In genomic region chr17:87172031-87172430, GRCm38 (mm10) we compare ENCODE assay signal across 25 mouse cellular contexts.
DNase-seq lines count a peak whose midpoint lies in the region; ATAC-seq and TF ChIP-seq lines count a peak whose summit lies in the region.
"Had no signal": no experiment of that assay in that cellular context is flagged by ENCODE, and none has a peak within 500 bp of the region (broad histone marks: within the 10 kb centered on the region; RNA-seq: fewer than 3 reads in every experiment).

No protein-coding gene starts in this region.

- H3K9ac ChIP-seq in kidney, embryonic 14.5 days (ENCODE audit: low read depth, low read length): no peak overlapping the region
- H3K9ac ChIP-seq: forebrain, embryonic 12.5 days; forebrain, embryonic 15.5 days; heart, embryonic 13.5 days; hindbrain, embryonic 14.5 days had no signal

- no peak for DNase-seq in gastrocnemius, adult 2 months
- DNase-seq in gastrocnemius, postnatal 36 days: no peak
- peak; percentile 21 for DNase-seq in kidney, adult 9 months
- DNase-seq in 416B (ENCODE audit: low read depth): peak; percentile 57
- no peak for DNase-seq in right cerebral cortex, postnatal 10 days (ENCODE audit: low spot score in 2 of 2)
- DNase-seq in forebrain, embryonic 10.5 days (ENCODE audit: extremely low spot score, low spot score): no peak
- DNase-seq: adrenal gland, postnatal 14 days; cerebellum, adult 18-20 months; cerebellum, adult 9-10 months; cerebellum, postnatal 14 days; gastrocnemius, postnatal 10 days; heart, adult 11 months; heart, postnatal 14 days; heart, postnatal 4 days had no signal

- H3K27me3 ChIP-seq in kidney, embryonic 14.5 days (ENCODE audit: control insufficient read depth, insufficient read depth, low read length): no peaks in the 10 kb centered on the region
- no peaks in the 10 kb centered on the region for H3K27me3 ChIP-seq in forebrain, embryonic 10.5 days (ENCODE audit: poor library complexity, severe bottlenecking)
- H3K27me3 ChIP-seq: forebrain, embryonic 12.5 days; forebrain, embryonic 15.5 days; heart, embryonic 13.5 days; Patski had no signal

- no peak overlapping the region for H3K4me2 ChIP-seq in kidney, embryonic 14.5 days (replicated peaks; ENCODE audit: low read depth, low read length)
- H3K4me2 ChIP-seq: forebrain, embryonic 12.5 days; forebrain, embryonic 15.5 days; heart, embryonic 13.5 days; hindbrain, embryonic 14.5 days had no signal

- peak overlapping the region; percentile 61 for H3K27ac ChIP-seq in gastrocnemius, adult 2 months
- no peak overlapping the region for H3K27ac ChIP-seq in kidney, embryonic 14.5 days (ENCODE audit: low read depth, low read length)
- H3K27ac ChIP-seq in brown adipose tissue, adult 24 weeks (replicated peaks; ENCODE audit: low read depth, low read length): peak overlapping the region; percentile 58; the same call in 1 of the 2 replicates
- H3K27ac ChIP-seq in forebrain, embryonic 10.5 days: no peak overlapping the region
- H3K27ac ChIP-seq: forebrain, embryonic 12.5 days; forebrain, embryonic 15.5 days; heart, embryonic 10.5 days; heart, embryonic 13.5 days; hindbrain, embryonic 14.5 days; hindbrain, postnatal 0 days had no signal

- H3K9me3 ChIP-seq in kidney, embryonic 14.5 days (ENCODE audit: control insufficient read depth, low read length): peaks cover 8% of the 10 kb centered on the region
- H3K9me3 ChIP-seq in forebrain, embryonic 10.5 days: peaks cover 12% of the 10 kb centered on the region
- H3K9me3 ChIP-seq: forebrain, embryonic 15.5 days had no signal

- 80% methylated on average over 3 of the region's 3 CpGs for WGBS in kidney, embryonic 14.5 days
- 78% methylated on average over 3 of the region's 3 CpGs for WGBS in forebrain, embryonic 10.5 days

- intact Hi-C loops in gastrocnemius, adult 2 months (cut with DNase I): no loop called here
- intact Hi-C loops in gastrocnemius, postnatal 36 days (cut with DNase I): no loop called here

- no peak for ATAC-seq in kidney, embryonic 14.5 days (ENCODE audit: low FRiP score, low TSS enrichment)
- ATAC-seq: forebrain, embryonic 15.5 days; hindbrain, postnatal 0 days; inflammation-experienced regulatory T-cells, adult 6 months; intestine, embryonic 16.5 days; Patski had no signal

- TF ChIP-seq CTCF in gastrocnemius, adult 2 months (IDR thresholded peaks at IDR 0.05): no peak

- H3K4me3 ChIP-seq in gastrocnemius, adult 2 months: no peak overlapping the region
- H3K4me3 ChIP-seq in kidney, embryonic 14.5 days (ENCODE audit: low read length): no peak overlapping the region
- H3K4me3 ChIP-seq in brown adipose tissue, adult 24 weeks (ENCODE audit: insufficient read depth, low read depth, low read length): no peak overlapping the region
- H3K4me3 ChIP-seq in forebrain, embryonic 10.5 days: no peak overlapping the region
- H3K4me3 ChIP-seq: forebrain, embryonic 12.5 days; forebrain, embryonic 15.5 days; heart, embryonic 10.5 days; heart, embryonic 13.5 days had no signal

- H3K36me3 ChIP-seq in kidney, embryonic 14.5 days (ENCODE audit: control insufficient read depth, insufficient read depth, low read length): no peaks in the 10 kb centered on the region
- no peaks in the 10 kb centered on the region for H3K36me3 ChIP-seq in forebrain, embryonic 10.5 days (replicated peaks)
- H3K36me3 ChIP-seq: forebrain, embryonic 12.5 days; forebrain, embryonic 15.5 days; heart, embryonic 10.5 days; heart, embryonic 13.5 days had no signal

- peaks cover 7% of the 10 kb centered on the region; the same call in 1 of the 2 replicates for H3K4me1 ChIP-seq in kidney, embryonic 14.5 days (ENCODE audit: control insufficient read depth, insufficient read depth, low read length)
- peaks cover 10% of the 10 kb centered on the region for H3K4me1 ChIP-seq in brown adipose tissue, adult 24 weeks (ENCODE audit: control insufficient read depth, insufficient read depth, insufficient read length, low read length)
- peaks cover 12% of the 10 kb centered on the region for H3K4me1 ChIP-seq in forebrain, embryonic 10.5 days

Comparison
In these comparisons a context has a peak if more than half of its experiments do, and no peak if none do; other contexts are left out.
1. DNase-seq: peak in kidney, adult 9 months (single experiment) and 416B (single experiment); none in gastrocnemius, adult 2 months (single experiment), gastrocnemius, postnatal 36 days (0 of 2), right cerebral cortex, postnatal 10 days (0 of 2) and forebrain, embryonic 10.5 days (single experiment).
2. H3K27ac ChIP-seq: peak in gastrocnemius, adult 2 months (single experiment) and brown adipose tissue, adult 24 weeks (single experiment); none in kidney, embryonic 14.5 days (single experiment) and forebrain, embryonic 10.5 days (single experiment).